Mouse (Mus musculus) brown adipose tissue, adult 24 weeks (tissue): ENCODE data around the gene Gm21887. TPM values are rescaled to one million over a fixed set of nuclear protein-coding genes. Genes with fewer than 3 reads are reported as not detected.
"Not testable (repeated sequence)": the region's sequence is repeated elsewhere in the genome, so short reads cannot be mapped to it uniquely, and the experiment has no call there.

Source experiments
- H3K27ac ChIP-seq: fragments of 200-500 bp; replicated peaks from 2 replicates; pipeline ENCODE4 v1.5.1; 2012; ENCODE audit warnings: low read depth, mild to moderate bottlenecking, low read length
- H3K4me1 ChIP-seq: fragments of 200-500 bp; 2 replicates; pipeline ENCODE4 v1.6.1; 2012; ENCODE audit warnings: low read length, mixed read lengths; ENCODE audit not compliant: control insufficient read depth, insufficient read depth, insufficient read length
- H3K4me3 ChIP-seq: fragments of 200-500 bp; 2 replicates; pipeline ENCODE4 v1.5.1; 2012; ENCODE audit warnings: low read depth, mild to moderate bottlenecking, low read length, moderate library complexity; ENCODE audit not compliant: insufficient read depth
- polyA plus RNA-seq: library from polyadenylated mRNA; stranded (reverse); fragments of >200 nt; gene quantifications from 2 replicates; pipeline ENCODE4 v1.2.4, GENCODE M21; 2012; ENCODE audit not compliant: missing spikeins, insufficient read depth, insufficient read length

Gm21887 gene
- polyA plus RNA-seq, 1 experiment: 19.2 TPM

GRCm38 (mm10) chrX:169999912-170000641 lies 9.4 kb upstream of the Gm21887 start:
- not testable (repeated sequence) for H3K4me1 ChIP-seq, H3K4me3 ChIP-seq, H3K27ac ChIP-seq

GRCm38 (mm10) chrX:170000642-170001387 lies 8.6 kb upstream of the Gm21887 start:
- not testable (repeated sequence) for H3K4me1 ChIP-seq, H3K27ac ChIP-seq, H3K4me3 ChIP-seq

GRCm38 (mm10) chrX:170001388-170001695 lies 8.1 kb upstream of the Gm21887 start:
- not testable (repeated sequence) for H3K4me1 ChIP-seq, H3K4me3 ChIP-seq, H3K27ac ChIP-seq

GRCm38 (mm10) chrX:170002510-170003197 lies 6.8 kb upstream of the Gm21887 start:
- not testable (repeated sequence) for H3K27ac ChIP-seq, H3K4me3 ChIP-seq, H3K4me1 ChIP-seq

- H3K27ac ChIP-seq, H3K4me1 ChIP-seq, H3K4me3 ChIP-seq: not testable (repeated sequence)
Observed at GRCm38 (mm10) chrX:170003536-170003935, 5.9 kb upstream of the Gm21887 start.

GRCm38 (mm10) chrX:170004236-170004635 lies 5.2 kb upstream of the Gm21887 start:
- H3K4me1 ChIP-seq: not testable (repeated sequence)

GRCm38 (mm10) chrX:170004793-170005192 lies 4.7 kb upstream of the Gm21887 start:
- H3K4me3 ChIP-seq, H3K4me1 ChIP-seq: not testable (repeated sequence)

More at GRCm38 (mm10) chrX:170004236-170004635, 5.2 kb upstream of the Gm21887 start:
- H3K4me3 ChIP-seq, H3K27ac ChIP-seq: not testable (repeated sequence)

GRCm38 (mm10) chrX:170005194-170005593 lies 4.3 kb upstream of the Gm21887 start:
- not testable (repeated sequence) for H3K4me1 ChIP-seq, H3K4me3 ChIP-seq, H3K27ac ChIP-seq

More at GRCm38 (mm10) chrX:170004793-170005192, 4.7 kb upstream of the Gm21887 start:
- H3K27ac ChIP-seq: not testable (repeated sequence)

- H3K27ac ChIP-seq, H3K4me3 ChIP-seq, H3K4me1 ChIP-seq: not testable (repeated sequence)
Observed at GRCm38 (mm10) chrX:170005695-170006297, 3.7 kb upstream of the Gm21887 start.

GRCm38 (mm10) chrX:170006694-170007247 lies 2.7 kb upstream of the Gm21887 start:
- not testable (repeated sequence) for H3K4me3 ChIP-seq, H3K27ac ChIP-seq, H3K4me1 ChIP-seq

- not testable (repeated sequence) for H3K4me1 ChIP-seq, H3K27ac ChIP-seq, H3K4me3 ChIP-seq
Observed at GRCm38 (mm10) chrX:170007375-170008178, 1.9 kb upstream of the Gm21887 start.

GRCm38 (mm10) chrX:170008179-170008467 lies 1.3 kb upstream of the Gm21887 start:
- not testable (repeated sequence) for H3K27ac ChIP-seq, H3K4me1 ChIP-seq, H3K4me3 ChIP-seq

- not testable (repeated sequence) for H3K4me3 ChIP-seq, H3K27ac ChIP-seq, H3K4me1 ChIP-seq
Observed at GRCm38 (mm10) chrX:170008584-170008983, 875 bp upstream of the Gm21887 start.

- not testable (repeated sequence) for H3K4me1 ChIP-seq, H3K4me3 ChIP-seq, H3K27ac ChIP-seq
Observed at GRCm38 (mm10) chrX:170009801-170010221, 352 bp downstream of the Gm21887 start.
